Mouse (Mus musculus): ENCODE measurements at regions not wholly inside any gene's neighbourhood (a gene's known extent, or its start where the extent isn't known, plus 50 kb on each side); places are given as distances from the start of the nearest gene placed in this dataset.

DNA sequence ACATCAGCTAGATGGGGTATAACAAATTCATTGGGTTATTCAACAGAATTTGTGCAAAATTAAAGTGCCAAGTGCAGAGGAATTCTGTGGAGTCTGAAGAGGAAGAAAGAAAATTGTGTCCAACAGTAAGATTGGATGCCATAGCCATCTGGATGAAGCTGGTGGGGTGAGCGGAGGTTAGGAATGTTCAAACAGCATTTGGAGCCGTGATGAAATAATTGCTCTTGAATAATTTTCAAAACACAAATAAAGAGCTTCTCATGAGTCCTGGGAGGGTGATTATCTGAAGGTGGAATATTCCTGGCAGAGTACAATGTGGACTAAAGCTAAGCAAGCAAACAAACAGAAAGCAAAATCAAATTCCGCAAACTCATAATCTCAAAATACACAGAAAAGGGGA, 260.8 kb downstream of the 1190002N15Rik start:
- TF ChIP-seq CTCF (IDR thresholded peaks at IDR 0.05; ENCODE audit: borderline replicate concordance, extremely low read depth, insufficient read depth, insufficient read length) (no peak), POLR2A (IDR thresholded peaks at IDR 0.05; ENCODE audit: borderline replicate concordance, extremely low read depth, insufficient read depth, insufficient read length, poor library complexity, severe bottlenecking) (no peak)
